Mouse (Mus musculus) embryo, embryonic 10.5 days (tissue): ENCODE measurements around the gene Arhgef26.

ENCODE experiments used
- DNase-seq: peaks from one replicate; pipeline ENCODE4 v3.0.0-alpha.2; 2015; ENCODE audit warnings: low spot score

The Arhgef26 gene

GRCm38 (mm10) chr3:62382853-62383252 is 44.7 kb downstream of the Arhgef26 start:
- no peak for DNase-seq

- DNase-seq, result no peak
Observed at GRCm38 (mm10) chr3:62392636-62393035, 54.5 kb downstream of the Arhgef26 start.

- DNase-seq, result peak; percentile 62
Observed at GRCm38 (mm10) chr3:62394284-62394683, 56.1 kb downstream of the Arhgef26 start.

GRCm38 (mm10) chr3:62395368-62395767 is 57.2 kb downstream of the Arhgef26 start:
- DNase-seq, result no peak

DNA sequence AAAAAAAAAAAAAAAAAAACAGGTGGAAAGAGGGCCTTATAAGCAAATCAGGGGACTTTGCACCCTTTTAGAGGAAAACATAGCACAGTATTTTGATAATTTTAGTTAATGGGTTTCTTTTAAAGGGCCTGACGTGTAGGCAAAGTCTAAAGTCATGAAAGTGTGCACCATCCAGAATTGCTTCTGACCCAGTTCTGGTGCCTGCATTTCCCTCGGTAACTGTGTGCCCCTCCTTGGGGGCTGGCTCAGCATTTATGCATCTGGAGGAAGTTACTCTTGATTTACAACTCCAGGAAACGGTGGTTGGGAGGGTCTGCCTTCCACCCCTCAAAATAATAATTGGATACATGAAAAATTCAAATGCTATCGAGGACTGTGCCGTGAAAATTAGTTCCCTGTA is 58.0 kb downstream of the Arhgef26 start:
- no peak for DNase-seq

- no peak for DNase-seq
Observed at GRCm38 (mm10) chr3:62398094-62398493, 60.0 kb downstream of the Arhgef26 start.

DNA sequence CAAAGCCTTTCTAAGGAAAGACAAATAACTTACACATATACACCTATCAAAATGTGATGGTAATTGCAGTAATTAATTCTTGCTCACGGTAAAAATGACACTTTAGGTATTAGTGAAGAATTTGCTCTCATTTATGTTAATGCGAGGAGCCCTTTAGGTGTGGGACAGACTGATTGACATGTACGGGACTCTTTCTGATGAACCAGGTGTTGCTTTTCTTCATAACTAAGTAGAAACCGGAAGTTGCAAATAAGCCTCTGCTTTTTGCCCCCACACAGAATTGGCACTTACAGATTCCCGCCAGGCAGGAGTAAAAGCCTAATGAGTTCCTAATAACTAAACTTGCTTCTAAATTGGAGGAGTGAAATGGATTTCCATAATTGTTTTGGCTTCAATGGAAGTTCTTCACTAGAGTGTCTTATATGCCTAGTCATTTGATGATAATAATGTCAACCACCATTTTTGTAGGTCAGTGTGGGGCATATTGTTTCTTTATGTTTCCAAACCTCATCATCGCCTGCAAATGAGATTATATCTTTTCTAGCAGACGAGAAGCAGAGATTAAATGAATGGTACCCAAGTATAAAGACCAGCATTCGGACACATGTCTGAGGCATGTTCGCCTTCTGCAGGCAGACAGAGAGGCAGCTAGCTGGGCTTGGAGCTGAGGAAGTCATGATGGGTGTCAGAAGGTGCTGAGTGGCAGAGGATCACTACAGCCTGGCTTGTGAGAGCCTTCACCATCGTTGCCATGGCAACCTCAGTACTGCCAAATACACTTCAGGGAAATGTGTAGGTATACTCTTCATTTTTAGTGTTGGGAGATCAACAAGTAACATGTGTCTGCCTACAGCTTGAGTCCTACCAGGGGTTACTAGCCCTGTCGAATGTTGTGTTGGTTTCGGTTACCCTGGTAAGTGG is 61.9 kb downstream of the Arhgef26 start:
- DNase-seq, result no peak

GRCm38 (mm10) chr3:62402466-62402865 is 64.3 kb downstream of the Arhgef26 start:
- DNase-seq, result no peak

DNA sequence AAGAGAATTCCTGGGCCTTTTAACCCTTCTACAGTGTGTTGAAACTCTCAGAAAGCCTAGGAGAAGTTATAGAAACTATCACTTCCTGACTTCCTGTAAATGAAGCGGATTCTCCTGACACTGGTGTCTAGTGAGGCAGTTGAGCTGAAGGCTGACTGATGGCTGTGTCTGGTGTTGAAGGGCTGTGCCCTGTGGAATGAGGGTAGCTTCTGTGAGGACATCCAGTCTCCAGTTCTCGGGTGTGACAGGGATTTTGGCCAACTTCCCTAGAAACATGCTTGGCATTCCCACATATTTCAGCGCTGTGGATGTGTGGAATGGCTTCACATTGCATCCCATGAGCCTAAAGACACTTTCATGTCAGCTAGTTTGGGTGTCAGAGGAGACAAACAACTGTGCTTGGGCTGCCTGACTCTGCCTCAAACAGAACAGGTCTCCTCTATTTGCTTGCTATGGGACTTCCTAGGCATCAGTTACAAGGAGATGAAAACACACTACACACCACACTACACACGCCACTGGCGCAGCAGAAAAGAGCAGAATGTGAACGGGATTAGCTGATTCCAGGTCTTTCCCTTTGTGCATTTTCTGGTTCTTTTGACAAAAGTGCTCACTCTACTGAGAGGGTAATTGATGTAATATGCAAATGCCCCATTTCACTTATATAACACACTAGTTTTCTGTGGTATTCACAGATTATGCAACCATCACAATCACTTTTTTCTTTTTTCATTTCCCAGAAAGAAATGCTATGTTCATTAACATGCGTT is 66.5 kb downstream of the Arhgef26 start:
- DNase-seq, result no peak

- peak; percentile 10 for DNase-seq
Observed at GRCm38 (mm10) chr3:62409555-62410182, 71.5 kb downstream of the Arhgef26 start.

GRCm38 (mm10) chr3:62410491-62410890 is 72.3 kb downstream of the Arhgef26 start:
- no peak for DNase-seq

DNA sequence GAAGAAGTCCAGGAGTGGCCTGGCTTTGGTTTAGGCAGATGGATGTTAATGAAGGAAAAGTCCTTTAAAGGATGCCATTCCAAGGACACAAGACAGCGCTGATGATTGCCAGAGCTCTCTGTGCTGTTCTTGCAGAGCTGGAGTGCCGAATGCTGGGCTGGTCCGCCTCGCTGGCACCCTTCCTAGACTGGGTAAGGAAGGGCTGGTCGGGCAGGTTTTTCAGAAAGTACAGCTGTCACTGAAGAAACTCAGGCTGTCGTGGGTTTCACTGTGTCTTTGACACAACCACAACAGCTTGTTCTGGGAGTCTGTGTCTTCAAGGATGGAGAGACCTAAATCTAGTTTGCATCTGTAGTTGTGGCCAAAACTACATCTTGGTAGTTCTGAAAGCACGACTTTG is 74.6 kb downstream of the Arhgef26 start:
- no peak for DNase-seq

GRCm38 (mm10) chr3:62414926-62415325 is 76.8 kb downstream of the Arhgef26 start:
- DNase-seq, result no peak

DNA sequence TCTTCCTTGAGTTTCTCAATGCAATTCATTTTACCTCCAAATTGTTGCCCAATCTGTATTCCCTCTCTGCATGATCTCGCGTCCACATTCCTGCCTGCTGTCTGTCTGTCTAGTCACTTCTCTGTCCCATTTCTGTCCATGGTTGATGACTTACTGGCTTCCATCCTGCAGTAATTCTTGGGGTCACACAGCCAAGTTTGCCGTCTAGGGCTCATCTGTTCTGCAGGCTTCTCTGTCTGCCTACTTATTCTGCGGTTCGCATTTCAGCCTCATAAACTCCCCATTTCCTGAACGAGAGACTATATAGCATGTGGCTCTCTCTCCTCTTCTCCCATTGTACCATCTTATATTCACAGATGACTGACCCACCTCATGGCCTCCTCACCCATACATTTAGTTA is 79.3 kb downstream of the Arhgef26 start:
- no peak for DNase-seq

DNA sequence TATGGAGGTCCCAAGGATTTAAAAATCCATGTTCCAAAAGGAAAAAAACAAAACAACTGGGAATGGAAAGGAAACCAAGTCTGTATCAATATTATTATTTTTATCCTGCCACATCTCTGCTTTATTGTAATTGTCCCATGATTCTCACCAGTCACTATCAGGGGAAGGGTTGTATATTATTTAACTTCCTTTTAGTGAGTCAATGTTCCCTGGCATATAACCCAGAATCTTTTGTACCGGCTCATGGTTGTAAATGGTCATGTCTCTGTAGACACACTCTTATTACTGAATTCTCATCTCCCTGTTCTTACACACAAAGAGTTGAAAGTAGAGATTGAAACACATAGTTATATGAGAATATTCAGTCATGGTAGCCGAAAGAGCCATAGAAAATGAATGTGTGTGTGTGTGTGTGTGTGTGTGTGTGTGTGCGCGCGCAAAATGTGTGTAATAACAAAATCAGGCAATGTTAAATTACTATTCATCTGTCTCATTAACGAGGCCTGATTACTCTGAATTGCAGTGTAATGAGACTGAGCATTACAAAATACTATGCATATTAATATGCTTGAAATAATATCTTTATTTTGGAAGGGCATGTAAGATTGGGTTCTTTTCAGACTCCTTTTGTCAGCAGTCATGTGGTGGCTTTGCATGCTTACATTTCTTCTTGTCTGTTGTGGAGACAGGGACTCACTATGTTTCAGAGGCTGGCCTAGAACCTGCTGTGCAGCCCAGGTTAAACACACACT is 80.4 kb downstream of the Arhgef26 start:
- DNase-seq, result no peak

DNA sequence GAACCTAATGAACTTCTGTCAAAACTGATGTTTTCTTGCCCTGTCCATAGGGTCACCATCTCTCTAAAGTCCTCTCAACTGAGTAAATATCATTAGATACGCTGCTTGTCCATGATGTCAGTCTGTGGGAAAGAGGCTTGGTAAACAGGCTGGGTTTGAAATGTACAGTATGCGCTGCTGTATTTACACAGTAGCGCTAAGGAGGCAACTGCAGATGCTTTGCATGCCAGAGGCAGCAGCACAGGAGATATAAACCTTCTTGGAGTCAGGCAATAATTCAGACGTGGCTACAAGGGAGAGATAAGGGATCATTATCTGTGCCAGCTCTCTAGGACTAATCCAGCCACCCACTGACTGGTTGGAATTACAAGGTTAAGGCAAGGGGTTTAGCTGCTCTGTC is 95.5 kb downstream of the Arhgef26 start:
- no peak for DNase-seq

DNA sequence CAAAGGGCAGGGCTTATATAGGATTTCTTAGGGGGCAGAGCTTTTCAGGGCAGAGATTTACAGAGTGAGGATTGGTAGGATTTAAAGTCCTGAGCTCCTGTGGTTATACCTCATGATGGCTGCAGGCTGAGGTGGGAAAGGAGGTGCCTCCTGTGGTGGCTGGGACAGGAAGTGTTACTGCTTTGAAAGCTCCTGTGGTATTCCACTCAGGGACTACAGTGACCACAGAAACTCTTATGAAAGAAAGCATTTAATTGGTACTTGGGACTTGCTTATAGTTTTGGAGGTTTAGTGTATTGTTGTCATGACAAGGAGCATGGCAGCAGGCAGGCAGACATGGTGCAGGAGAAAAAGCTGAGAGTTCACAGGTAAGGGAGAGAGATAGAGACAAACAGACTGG is 97.8 kb downstream of the Arhgef26 start:
- no peak for DNase-seq

GRCm38 (mm10) chr3:62440431-62440969 is 102.4 kb downstream of the Arhgef26 start:
- peak; percentile 23 for DNase-seq

DNA sequence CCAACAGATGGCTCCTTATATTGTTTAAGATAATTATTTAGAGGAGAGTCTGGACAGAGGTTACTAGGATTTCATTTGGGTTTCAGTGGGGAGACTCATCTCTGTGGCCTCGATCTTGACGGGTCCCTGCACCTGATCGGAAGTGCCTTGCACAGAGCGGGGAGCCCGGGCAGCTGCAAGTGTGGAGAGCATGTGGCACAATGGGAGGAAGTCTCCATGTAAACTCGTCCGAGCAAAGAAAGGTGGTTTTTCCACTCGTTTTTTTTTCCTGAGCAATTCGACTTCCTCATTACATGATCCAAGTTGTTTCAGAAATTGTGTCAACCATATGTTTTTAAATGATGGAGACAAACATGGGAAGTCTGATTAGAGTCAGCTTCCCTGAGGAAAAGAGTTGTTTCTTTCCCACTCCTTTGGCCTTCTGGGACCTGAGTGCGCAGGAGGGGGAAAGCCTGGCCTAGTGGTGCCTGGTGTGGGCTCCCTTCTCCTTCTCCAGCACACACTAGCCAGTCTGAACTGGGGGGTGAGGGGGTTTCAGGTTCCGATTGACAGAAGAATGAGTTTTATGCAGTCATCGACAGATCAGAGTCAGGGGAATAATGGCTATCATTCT is 105.5 kb downstream of the Arhgef26 start:
- no peak for DNase-seq

DNA sequence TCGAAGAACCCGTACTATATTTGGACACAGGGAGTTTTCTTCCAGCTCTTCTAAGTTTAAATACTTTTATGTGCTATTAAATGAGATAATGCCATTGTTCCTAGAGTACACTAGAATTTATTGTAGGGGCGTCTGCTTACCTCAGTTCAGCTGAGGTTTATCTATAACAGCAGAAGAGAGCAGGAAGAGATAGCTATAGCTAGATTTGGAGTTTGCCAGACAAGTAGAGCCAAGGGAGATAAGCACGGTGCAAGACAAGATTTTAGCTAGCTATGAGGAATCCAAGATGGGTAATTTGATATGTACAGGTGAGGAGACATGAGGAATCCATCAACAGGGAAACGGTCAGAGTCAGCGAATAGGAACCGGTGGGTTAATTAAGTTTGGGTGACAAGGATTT is 108.1 kb downstream of the Arhgef26 start:
- DNase-seq, result no peak

DNA sequence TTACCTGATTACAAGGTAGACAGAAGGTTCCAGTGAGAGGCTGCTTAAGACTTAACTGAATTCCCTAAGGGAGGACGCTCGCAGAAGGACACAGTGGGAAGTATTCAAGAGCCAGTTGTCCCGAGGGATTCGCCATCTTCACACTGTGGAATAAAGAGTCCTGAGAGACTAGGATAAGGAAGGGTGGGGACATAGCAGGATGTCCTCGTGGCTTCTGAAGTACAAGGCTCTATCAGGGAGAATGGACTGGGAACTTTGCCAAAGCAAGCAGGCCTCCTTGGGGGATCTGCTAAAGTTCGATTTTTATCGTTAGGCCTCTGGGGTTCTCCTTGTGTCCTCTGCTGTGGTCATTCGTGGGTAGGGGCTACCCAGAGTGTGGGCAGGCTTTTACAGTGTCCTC is 109.0 kb downstream of the Arhgef26 start:
- DNase-seq, result no peak
